Mouse (Mus musculus) heart, postnatal 0 days (tissue): Measurements from ENCODE around the gene Klhdc8a. TPM values are rescaled to one million over a fixed set of nuclear protein-coding genes. Genes with fewer than 3 reads are reported as not detected.

Source experiments
- ATAC-seq: fragments of 200-750 bp; cut with Nextera tagmentation; 2 replicates; pipeline ENCODE4 v1.8.0; 2017; ENCODE audit warnings: low read depth, moderate number of reproducible peaks, moderate library complexity; ENCODE audit not compliant: insufficient read depth
- DNase-seq: peaks from one replicate; pipeline ENCODE4 v3.0.0-alpha.2; 2016; ENCODE audit warnings: low spot score
- H3K27ac ChIP-seq: fragments of 300-500 bp; sonication (generic); 2 replicates; pipeline ENCODE4 v1.5.1; 2014; ENCODE audit warnings: low read depth, mild to moderate bottlenecking
- H3K27me3 ChIP-seq: fragments of 300-500 bp; sonication (generic); 2 replicates; pipeline ENCODE4 v1.6.1; 2014; ENCODE audit warnings: low read length, mixed read lengths; ENCODE audit not compliant: control insufficient read depth, insufficient read depth
- H3K36me3 ChIP-seq: fragments of 300-500 bp; sonication (generic); replicated peaks from 2 replicates; pipeline ENCODE4 v1.6.1; 2014; ENCODE audit warnings: low read length, mixed read lengths; ENCODE audit not compliant: control insufficient read depth, insufficient read depth
- H3K4me1 ChIP-seq: fragments of 300-500 bp; sonication (generic); 2 replicates; pipeline ENCODE4 v1.6.1; 2014; ENCODE audit warnings: antibody characterized with exemption; ENCODE audit not compliant: control insufficient read depth, insufficient read depth
- H3K4me2 ChIP-seq: fragments of 300-500 bp; sonication (generic); 2 replicates; pipeline ENCODE4 v1.6.1; 2014; ENCODE audit warnings: low read depth, mild to moderate bottlenecking, low read length, moderate library complexity
- H3K4me3 ChIP-seq: fragments of 300-500 bp; sonication (generic); 2 replicates; pipeline ENCODE4 v1.5.1; 2014; ENCODE audit warnings: low read depth, low read length
- H3K9ac ChIP-seq: fragments of 300-500 bp; sonication (generic); replicated peaks from 2 replicates; pipeline ENCODE4 v1.6.1; 2014; ENCODE audit warnings: low read depth, low read length, mixed read lengths
- H3K9me3 ChIP-seq: fragments of 300-500 bp; sonication (generic); replicated peaks from 2 replicates; pipeline ENCODE4 v1.6.1; 2016; ENCODE audit warnings: low read length; ENCODE audit not compliant: control insufficient read depth
- CTCF ChIP-seq: IDR thresholded peaks from 2 replicates; pipeline ENCODE4 v1.5.1; 2016; ENCODE audit warnings: antibody characterized with exemption, control low read depth, low read depth
- EP300 ChIP-seq: IDR thresholded peaks from 2 replicates; pipeline ENCODE4 v1.6.1; 2016; ENCODE audit warnings: antibody characterized with exemption, low read depth
- WGBS: fragments of 180-500 bp; shearing (Covaris S2); extraction: QIAGEN DNeasy Blood & Tissue Kit; methylation state at CpG from one replicate; pipeline ENCODE4 v1.1.7; 2014; 5-methylcytosine and 5-hydroxymethylcytosine counted together
- polyA plus RNA-seq: library from polyadenylated mRNA; unstranded; fragments of >200 nt; fragmentation: Nextera tagmentation; extraction: Ambion mirVana; gene quantifications from 2 replicates; pipeline ENCODE4 v1.2.1, GENCODE M21; 2015
- total RNA-seq: library from RNA; depleted of rRNA; stranded (reverse); fragments of >200 nt; gene quantifications from 2 replicates; pipeline ENCODE4 v1.2.3, GENCODE M21; 2014; ENCODE audit warnings: low replicate concordance

The Klhdc8a gene
- total and polyA plus RNA-seq, 2 experiments from 2014 or later = 0.68 to 2.3 TPM

GRCm38 (mm10) chr1:132291706-132292105, 6.7 kb upstream of the Klhdc8a start:
- H3K9me3 ChIP-seq = no peaks in the 10 kb centered on the region
- H3K4me3 ChIP-seq = no peak overlapping the region
- ATAC-seq (no peak), DNase-seq (no peak)
- WGBS = 64% methylated on average over 4 of the region's 4 CpGs
- no peak overlapping the region for H3K4me2 ChIP-seq
- peaks cover 6% of the 10 kb centered on the region for H3K4me1 ChIP-seq
- TF ChIP-seq CTCF (no peak), EP300 (no peak)
- no peaks in the 10 kb centered on the region for H3K36me3 ChIP-seq
- 0 out of 2 replicates have a peak, but pooled peaks cover 5% of the 10 kb centered on the region for H3K27me3 ChIP-seq
- no peak overlapping the region for H3K9ac ChIP-seq
- 0 out of 2 replicates have a peak overlapping the region, but pooled peaks have one; percentile 28 for H3K27ac ChIP-seq

- ATAC-seq = peak; percentile 28; the same call in 1 of the 2 replicates
- peaks cover 11% of the 10 kb centered on the region; the same call in 1 of the 2 replicates for H3K27me3 ChIP-seq
- no peaks in the 10 kb centered on the region for H3K36me3 ChIP-seq
- 50% methylated on average over 21 of the region's 21 CpGs for WGBS
- 0 out of 2 replicates have a peak overlapping the region, but pooled peaks have one; percentile 28 for H3K27ac ChIP-seq
- H3K9ac ChIP-seq = no peak overlapping the region
- DNase-seq = peak; percentile 22
- H3K4me2 ChIP-seq = no peak overlapping the region
- TF ChIP-seq EP300 (no peak), CTCF (peak; percentile 28; the same call in 1 of the 2 replicates)
- no peak overlapping the region for H3K4me3 ChIP-seq
- H3K9me3 ChIP-seq = no peaks in the 10 kb centered on the region
- H3K4me1 ChIP-seq = peaks cover 2% of the 10 kb centered on the region
Observed at GRCm38 (mm10) chr1:132292318-132293129, 5.9 kb upstream of the Klhdc8a start.

- Histone ChIP-seq H3K27ac (no peak overlapping the region), H3K9ac (no peak overlapping the region), H3K36me3 (no peaks in the 10 kb centered on the region), H3K4me1 (peaks cover 9% of the 10 kb centered on the region), H3K9me3 (no peaks in the 10 kb centered on the region), H3K27me3 (peaks cover 30% of the 10 kb centered on the region), H3K4me2 (no peak overlapping the region), H3K4me3 (no peak overlapping the region)
- no peak for ATAC-seq
- WGBS = 83% methylated on average over 7 of the region's 7 CpGs
- no peak for DNase-seq
- TF ChIP-seq EP300 (no peak), CTCF (no peak)
Observed at GRCm38 (mm10) chr1:132295506-132295905, 2.9 kb upstream of the Klhdc8a start.

GRCm38 (mm10) chr1:132296051-132296450, 2.4 kb upstream of the Klhdc8a start:
- Histone ChIP-seq H3K36me3 (no peaks in the 10 kb centered on the region), H3K9me3 (no peaks in the 10 kb centered on the region), H3K4me3 (no peak overlapping the region), H3K9ac (no peak overlapping the region), H3K27me3 (peaks cover 30% of the 10 kb centered on the region), H3K4me1 (peaks cover 11% of the 10 kb centered on the region), H3K27ac (no peak overlapping the region), H3K4me2 (no peak overlapping the region)
- WGBS = 62% methylated on average over 3 of the region's 3 CpGs
- DNase-seq = no peak
- ATAC-seq = no peak
- TF ChIP-seq EP300 (no peak), CTCF (no peak)

- DNase-seq (no peak), ATAC-seq (peak; percentile 62)
- TF ChIP-seq CTCF = no peak
- TF ChIP-seq EP300 = no peak
- Histone ChIP-seq H3K4me2 (peak overlapping the region; percentile 93), H3K36me3 (no peaks in the 10 kb centered on the region), H3K27me3 (peaks cover 30% of the 10 kb centered on the region), H3K27ac (no peak overlapping the region), H3K4me1 (peaks cover 16% of the 10 kb centered on the region), H3K9me3 (no peaks in the 10 kb centered on the region), H3K4me3 (peak overlapping the region; percentile 60), H3K9ac (peak overlapping the region; percentile 37)
- WGBS = 2% methylated on average over 57 of the region's 71 CpGs
Observed at GRCm38 (mm10) chr1:132298801-132299464, 507 bp downstream of the Klhdc8a start.
